In genomic region chr12:105454258-105455062, GRCm38 (mm10) we compare ENCODE assay signal across 8 mouse cellular contexts. TPM values are rescaled to one million over a fixed set of nuclear protein-coding genes. Genes with fewer than 3 reads are reported as not detected.
DNase-seq lines count a peak whose midpoint lies in the region; ATAC-seq and TF ChIP-seq lines count a peak whose summit lies in the region.

No protein-coding gene starts in this region.

- in situ Hi-C loops in ES-E14 (cut with MboI; ENCODE audit: low sequenced_read_pairs in 2 of 2, unreplicated experiment in 2 of 2) = no loop called here

- no peak for DNase-seq in heart, adult 8-10 months (ENCODE audit: low spot score)
- DNase-seq in ES-E14 (ENCODE audit: low read depth, low spot score) (no peak), liver (peak; percentile 10)
- peak; percentile 73 for DNase-seq in forebrain, embryonic 14.5 days (ENCODE audit: low spot score)
- DNase-seq in urinary bladder, postnatal 25 days (ENCODE audit: low spot score) = no peak
- no peak for DNase-seq in thymus, postnatal 25 days

- H3K4me3 ChIP-seq in heart, embryonic 12.5 days = peak overlapping the region; percentile 58
- peak overlapping the region; percentile 47 to 81 for H3K4me3 ChIP-seq in ES-E14 (ENCODE audit: insufficient read depth in 1 of 2, low read depth in 1 of 2, low read length in 2 of 2, poor library complexity in 1 of 2, severe bottlenecking in 1 of 2)
- peak overlapping the region; percentile 78 for H3K4me3 ChIP-seq in forebrain, embryonic 14.5 days (ENCODE audit: low read depth, low read length)
- peak overlapping the region; percentile 67 for H3K4me3 ChIP-seq in stomach, embryonic 16.5 days (replicated peaks; ENCODE audit: low read length)

- peak; percentile 55; the same call in 1 of the 2 replicates for ATAC-seq in heart, embryonic 12.5 days (ENCODE audit: insufficient number of reproducible peaks, low FRiP score)
- ATAC-seq in forebrain, embryonic 14.5 days = peak; percentile 66
- ATAC-seq in stomach, embryonic 16.5 days (ENCODE audit: insufficient read depth, low FRiP score) = peak; percentile 14

- H3K36me3 ChIP-seq in heart, embryonic 12.5 days = no peaks in the 10 kb centered on the region
- H3K36me3 ChIP-seq in ES-E14 (ENCODE audit: control insufficient read depth, insufficient read depth, low read length, poor library complexity, severe bottlenecking) = no peaks in the 10 kb centered on the region
- H3K36me3 ChIP-seq in forebrain, embryonic 14.5 days (ENCODE audit: control insufficient read depth, insufficient read depth, low read length) = no peaks in the 10 kb centered on the region
- H3K36me3 ChIP-seq in stomach, embryonic 16.5 days (ENCODE audit: control insufficient read depth, insufficient read depth, low read length) = no peaks in the 10 kb centered on the region

- H3K27me3 ChIP-seq in heart, embryonic 12.5 days (replicated peaks) = peaks cover 17% of the 10 kb centered on the region
- H3K27me3 ChIP-seq in forebrain, embryonic 14.5 days (replicated peaks; ENCODE audit: control insufficient read depth, insufficient read depth, low read length) = no peaks in the 10 kb centered on the region
- H3K27me3 ChIP-seq in stomach, embryonic 16.5 days (ENCODE audit: control insufficient read depth, insufficient read depth, low read length) = no peaks in the 10 kb centered on the region

- no peak overlapping the region for H3K27ac ChIP-seq in heart, embryonic 12.5 days (ENCODE audit: poor library complexity, severe bottlenecking)
- no peak overlapping the region for H3K27ac ChIP-seq in ES-E14 (ENCODE audit: insufficient read depth, low read depth, low read length, poor library complexity, severe bottlenecking)
- peak overlapping the region; percentile 82 for H3K27ac ChIP-seq in forebrain, embryonic 14.5 days (ENCODE audit: low read depth, low read length)
- H3K27ac ChIP-seq in stomach, embryonic 16.5 days (ENCODE audit: low read length) = peak overlapping the region; percentile 15; the same call in 1 of the 2 replicates

- H3K9ac ChIP-seq in heart, embryonic 12.5 days = peak overlapping the region; percentile 70
- peak overlapping the region; percentile 75; the same call in 1 of the 2 replicates for H3K9ac ChIP-seq in ES-E14 (ENCODE audit: insufficient read depth, low read depth, low read length, poor library complexity, severe bottlenecking)
- peak overlapping the region; percentile 91 for H3K9ac ChIP-seq in forebrain, embryonic 14.5 days (ENCODE audit: low read length)
- H3K9ac ChIP-seq in stomach, embryonic 16.5 days (ENCODE audit: low read length) = peak overlapping the region; percentile 75

- peak overlapping the region; percentile 95 for H3K4me2 ChIP-seq in heart, embryonic 12.5 days
- H3K4me2 ChIP-seq in forebrain, embryonic 14.5 days (ENCODE audit: low read length) = peak overlapping the region; percentile 64
- H3K4me2 ChIP-seq in stomach, embryonic 16.5 days (ENCODE audit: low read depth, low read length) = peak overlapping the region; percentile 92

- 11% methylated on average over 21 of the region's 21 CpGs for WGBS in heart, embryonic 12.5 days
- WGBS in forebrain, embryonic 14.5 days = 3% methylated on average over 21 of the region's 21 CpGs
- 2% methylated on average over 21 of the region's 21 CpGs for WGBS in stomach, embryonic 16.5 days

- H3K4me1 ChIP-seq in heart, embryonic 12.5 days (replicated peaks) = peaks cover 12% of the 10 kb centered on the region
- H3K4me1 ChIP-seq in ES-E14 (ENCODE audit: control insufficient read depth in 2 of 2, insufficient read depth in 2 of 2, low read length in 2 of 2, poor library complexity in 1 of 2) = peaks cover 0 to 9% of the 10 kb centered on the region in 2 experiments; a peak in 1 of 4 replicates
- peaks cover 19% of the 10 kb centered on the region for H3K4me1 ChIP-seq in forebrain, embryonic 14.5 days (ENCODE audit: control insufficient read depth, insufficient read depth, low read length)
- peaks cover 19% of the 10 kb centered on the region for H3K4me1 ChIP-seq in stomach, embryonic 16.5 days (ENCODE audit: control insufficient read depth, insufficient read depth, low read length)

- no peaks in the 10 kb centered on the region for H3K9me3 ChIP-seq in heart, embryonic 12.5 days (replicated peaks)
- H3K9me3 ChIP-seq in ES-E14 (ENCODE audit: control insufficient read depth, insufficient read depth, low read depth, low read length) = no peaks in the 10 kb centered on the region
- H3K9me3 ChIP-seq in forebrain, embryonic 14.5 days (replicated peaks; ENCODE audit: control insufficient read depth, low read length) = no peaks in the 10 kb centered on the region
- H3K9me3 ChIP-seq in stomach, embryonic 16.5 days (replicated peaks; ENCODE audit: control insufficient read depth, low read length) = no peaks in the 10 kb centered on the region

TF ChIP-seq in ES-E14, 5 proteins besides CTCF, POLR2A, EP300 and RAD21:
- TF ChIP-seq ZC3H11A (IDR thresholded peaks at IDR 0.05; ENCODE audit: borderline replicate concordance, low read depth, low read length) (no peak), ZNF384 (IDR thresholded peaks at IDR 0.05; ENCODE audit: low read depth, low read length) (no peak), HCFC1 (IDR thresholded peaks at IDR 0.05; ENCODE audit: borderline replicate concordance, insufficient read depth, low read length) (no peak), CHD2 (IDR thresholded peaks at IDR 0.05; ENCODE audit: low read depth, low read length) (no peak), MAFK (IDR thresholded peaks at IDR 0.05; ENCODE audit: insufficient read depth, low read depth, low read length) (no peak)

RNA-seq across cellular contexts. Expression of gene D430019H16Rik, which starts 0.8 kb away (rescaled TPM):
- 0.36 and 0.37 TPM in 2 replicates for polyA plus RNA-seq in heart, embryonic 12.5 days (2016; fragmentation: Nextera tagmentation; extraction: Ambion mirVana)
- under 1 TPM; 0.11 to 0.41 (median 0.13) TPM for total RNA-seq in heart, adult 8-10 months (2022)
- total RNA-seq in ES-E14 (2012; rRNA removed) = 0.40 and 0.58 TPM in 2 replicates
- polyA plus RNA-seq in forebrain, embryonic 14.5 days (2014; fragmentation: Nextera tagmentation; extraction: Ambion mirVana) = 19.4 and 21.7 TPM in 2 replicates
- 1.2 and 1.3 TPM in 2 replicates for polyA plus RNA-seq in stomach, embryonic 16.5 days (2015; fragmentation: Nextera tagmentation; extraction: Ambion mirVana)

Comparison
In these comparisons a context has a peak if more than half of its experiments do, and no peak if none do; other contexts are left out.
1. ATAC-seq: peak in every context shown above with its lines; median percentile 66 in forebrain, embryonic 14.5 days; 55 in heart, embryonic 12.5 days; 14 in stomach, embryonic 16.5 days.
2. H3K27ac ChIP-seq: peak in forebrain, embryonic 14.5 days (single experiment) and stomach, embryonic 16.5 days (single experiment); none in heart, embryonic 12.5 days (single experiment) and ES-E14 (single experiment).
3. DNase-seq: peak in forebrain, embryonic 14.5 days (single experiment) and liver (single experiment); none in heart, adult 8-10 months (single experiment), ES-E14 (single experiment), urinary bladder, postnatal 25 days (single experiment) and thymus, postnatal 25 days (single experiment).
4. Peak in every context shown above with its lines, with median percentiles within 50 percentile points of each other: H3K4me2 ChIP-seq, H3K4me3 ChIP-seq and H3K9ac ChIP-seq.